Mouse (Mus musculus) heart, postnatal 0 days (tissue): ENCODE measurements around the gene Sox15.

ENCODE experiments used
- CTCF ChIP-seq: IDR thresholded peaks from 2 replicates; pipeline ENCODE4 v1.5.1; 2016; ENCODE audit warnings: antibody characterized with exemption, control low read depth, low read depth
- EP300 ChIP-seq: IDR thresholded peaks from 2 replicates; pipeline ENCODE4 v1.6.1; 2016; ENCODE audit warnings: antibody characterized with exemption, low read depth

DNA sequence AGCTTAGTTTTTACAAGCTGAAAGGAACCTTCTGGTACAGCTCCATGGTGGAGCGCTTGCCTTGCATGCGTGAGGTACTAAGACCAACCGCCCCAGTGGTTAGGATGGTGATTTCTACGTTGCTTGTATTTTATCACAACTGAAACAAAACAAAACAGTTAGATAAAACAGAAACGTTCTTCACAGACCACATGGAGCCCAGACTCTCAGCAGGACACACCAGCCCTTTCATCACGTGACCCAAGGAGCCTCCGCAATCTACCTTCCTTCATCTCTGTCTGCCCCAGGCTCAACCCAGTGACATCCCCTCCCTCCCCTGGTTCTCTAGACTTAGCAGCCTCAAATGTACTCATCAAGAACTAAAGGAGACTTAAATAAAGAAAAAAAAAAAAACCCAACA lies 45.7 kb upstream of the Sox15 start:
- no peak for TF ChIP-seq CTCF
- TF ChIP-seq EP300, result no peak
